Mouse (Mus musculus): ENCODE measurements around the gene Psma5. TPM values are rescaled to one million over a fixed set of nuclear protein-coding genes. Genes with fewer than 3 reads are reported as not detected.

The Psma5 gene
- polyA plus RNA-seq, 1 experiment from 2014 or later = 263 TPM

Other genes with a start within 250 kb of the Psma5 start
- gene Gstm1, start 239.0 kb upstream of the Psma5 start, polyA plus RNA-seq (2016; fragmentation: Nextera tagmentation; extraction: Ambion mirVana) = 45.2 and 46.5 TPM in 2 replicates
- 14.4 and 16.6 TPM in 2 replicates for gene Gstm4, start 212.0 kb upstream of the Psma5 start, polyA plus RNA-seq (2016; fragmentation: Nextera tagmentation; extraction: Ambion mirVana)
- 48.4 and 50.9 TPM in 2 replicates for gene Ampd2, start 170.3 kb upstream of the Psma5 start, polyA plus RNA-seq (2016; fragmentation: Nextera tagmentation; extraction: Ambion mirVana)
- 0.47 and 0.55 TPM in 2 replicates for gene Gnat2, start 164.1 kb upstream of the Psma5 start, polyA plus RNA-seq (2016; fragmentation: Nextera tagmentation; extraction: Ambion mirVana)
- gene Gnai3, start 110.8 kb upstream of the Psma5 start, polyA plus RNA-seq (2016; fragmentation: Nextera tagmentation; extraction: Ambion mirVana) = 196 and 207 TPM in 2 replicates
- 0.36 and 0.43 TPM in 2 replicates for gene Gpr61, start 102.0 kb upstream of the Psma5 start, polyA plus RNA-seq (2016; fragmentation: Nextera tagmentation; extraction: Ambion mirVana)
- 7.9 and 8.5 TPM in 2 replicates for gene Amigo1, start 70.6 kb upstream of the Psma5 start, polyA plus RNA-seq (2016; fragmentation: Nextera tagmentation; extraction: Ambion mirVana)
- gene Cyb561d1, start 55.7 kb upstream of the Psma5 start, polyA plus RNA-seq (2016; fragmentation: Nextera tagmentation; extraction: Ambion mirVana) = 2.6 and 2.7 TPM in 2 replicates
- gene Atxn7l2, start 46.0 kb upstream of the Psma5 start, polyA plus RNA-seq (2016; fragmentation: Nextera tagmentation; extraction: Ambion mirVana) = 27.2 and 29.4 TPM in 2 replicates
- gene Sypl2, start 30.3 kb upstream of the Psma5 start, polyA plus RNA-seq (2016; fragmentation: Nextera tagmentation; extraction: Ambion mirVana) = 0.85 and 1.1 TPM in 2 replicates
- 15.8 and 18.2 TPM in 2 replicates for gene Sort1, start 27.2 kb downstream of the Psma5 start, polyA plus RNA-seq (2016; fragmentation: Nextera tagmentation; extraction: Ambion mirVana)
- gene Mybphl, start 108.0 kb downstream of the Psma5 start, polyA plus RNA-seq (2016; fragmentation: Nextera tagmentation; extraction: Ambion mirVana) = 0.13 and 0.18 TPM in 2 replicates
- gene Psrc1, start 126.9 kb downstream of the Psma5 start, polyA plus RNA-seq (2016; fragmentation: Nextera tagmentation; extraction: Ambion mirVana) = 73.4 and 78.1 TPM in 2 replicates
- gene Celsr2, start 158.6 kb downstream of the Psma5 start, polyA plus RNA-seq (2016; fragmentation: Nextera tagmentation; extraction: Ambion mirVana) = 9.5 and 11.0 TPM in 2 replicates
- gene Sars, start 188.3 kb downstream of the Psma5 start, polyA plus RNA-seq (2016; fragmentation: Nextera tagmentation; extraction: Ambion mirVana) = 125 and 127 TPM in 2 replicates